Mouse (Mus musculus) layer of hippocampus, postnatal 36 days (tissue): ENCODE measurements at regions not wholly inside any gene's neighbourhood (a gene's known extent, or its start where the extent isn't known, plus 50 kb on each side); places are given as distances from the start of the nearest gene placed in this dataset.

Experiments used
- DNase-seq, 2 experiments: peaks; one replicate each; pipeline ENCODE4 v3.0.0; 2022

GRCm38 (mm10) chr1:90288892-90289731 is 85.3 kb downstream of the Ackr3 start:
- no peak for DNase-seq

GRCm38 (mm10) chr1:90289732-90290215 is 86.0 kb downstream of the Ackr3 start:
- no peak for DNase-seq

DNA sequence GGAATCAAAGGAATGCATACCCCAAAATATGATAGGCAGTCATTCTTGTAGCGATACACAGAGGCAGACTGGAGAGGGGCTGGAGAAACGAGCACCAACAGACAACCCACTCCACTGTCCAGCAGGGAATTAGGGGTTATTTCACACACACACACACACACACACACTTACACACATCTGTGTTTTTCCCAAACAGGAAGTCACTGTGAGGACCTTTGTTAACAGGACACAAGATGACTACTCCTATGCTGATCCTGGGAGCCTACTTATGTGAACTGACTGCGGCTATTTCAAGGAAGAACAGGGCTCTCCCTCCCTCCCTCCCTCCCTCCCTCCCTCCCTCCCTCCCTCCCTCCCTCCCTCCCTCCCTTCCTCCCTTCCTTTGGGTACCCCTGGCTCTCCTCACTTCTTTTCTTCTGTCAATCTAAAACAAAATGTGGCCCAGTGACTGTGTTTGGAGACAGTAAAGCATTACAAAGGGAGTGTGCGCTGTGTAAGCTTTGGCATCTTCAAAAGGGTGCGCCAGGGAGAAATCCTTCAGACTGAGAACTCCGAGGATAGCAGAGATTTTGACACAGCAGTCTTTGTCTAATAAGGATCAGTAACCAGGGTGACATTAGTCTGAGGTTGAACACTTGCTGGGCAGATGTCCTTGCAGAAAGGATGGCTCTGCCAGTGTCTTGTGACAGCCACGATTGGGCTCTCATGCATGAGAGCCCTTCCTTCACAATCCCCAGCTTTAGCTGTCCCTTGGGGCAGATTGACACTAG is 86.8 kb downstream of the Ackr3 start:
- DNase-seq = no peak

DNA sequence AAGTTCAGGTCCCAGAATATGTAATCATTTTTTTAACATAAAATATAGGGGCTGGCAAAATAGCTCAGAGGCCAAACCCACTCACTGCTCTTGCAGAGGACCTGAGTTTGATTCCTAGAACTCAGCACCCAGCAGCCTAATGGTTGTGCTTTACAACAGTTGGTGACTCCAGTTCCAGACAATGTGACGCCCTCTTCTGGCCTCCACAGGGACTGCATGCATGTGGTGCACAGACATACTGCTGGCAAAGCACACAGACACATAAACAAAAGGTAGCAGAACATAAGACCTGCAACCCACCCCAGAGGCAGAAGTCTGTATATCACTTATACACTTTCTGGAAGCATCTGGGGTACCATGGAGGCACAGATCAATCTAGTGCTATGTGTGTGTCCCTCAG is 87.5 kb downstream of the Ackr3 start:
- no peak for DNase-seq

GRCm38 (mm10) chr1:90297751-90298150 is 94.0 kb downstream of the Ackr3 start:
- DNase-seq = no peak

GRCm38 (mm10) chr1:90300229-90300628 is 96.4 kb downstream of the Ackr3 start:
- DNase-seq = no peak

GRCm38 (mm10) chr1:90304331-90304730 is 100.6 kb downstream of the Ackr3 start:
- no peak for DNase-seq

GRCm38 (mm10) chr1:90311016-90311415 is 107.2 kb downstream of the Ackr3 start:
- no peak for DNase-seq

- DNase-seq = no peak
Observed at GRCm38 (mm10) chr1:90311649-90312442, 108.1 kb downstream of the Ackr3 start.

DNA sequence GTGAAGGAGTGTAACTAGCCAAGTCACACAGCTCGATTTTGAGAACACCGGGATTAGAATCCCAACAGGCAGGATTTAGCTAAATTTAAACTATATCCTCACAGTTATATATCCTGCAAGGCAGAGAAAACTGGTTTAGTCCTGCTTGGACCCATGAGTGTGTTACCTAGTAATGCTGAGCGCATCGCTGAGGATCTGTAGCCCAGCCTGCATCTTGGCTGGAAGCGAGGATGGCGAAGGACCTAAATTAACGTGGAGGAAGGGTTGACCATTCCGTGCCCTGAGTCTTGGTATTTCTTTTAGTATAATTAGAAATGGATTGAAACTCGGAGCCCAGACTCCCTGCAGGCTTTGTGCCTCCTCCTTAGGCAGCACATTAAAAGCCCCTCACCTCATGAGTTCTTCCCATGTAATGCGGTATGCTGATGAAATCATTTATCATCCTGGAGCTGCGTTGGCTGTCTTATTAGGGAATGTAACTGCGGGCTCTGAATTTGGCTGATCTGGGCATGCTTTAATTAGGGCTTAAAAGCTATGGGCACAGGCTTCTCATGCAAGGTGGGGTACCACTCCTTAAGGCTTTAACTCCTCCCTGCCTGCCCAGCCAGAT is 110.1 kb downstream of the Ackr3 start:
- DNase-seq = no peak

DNA sequence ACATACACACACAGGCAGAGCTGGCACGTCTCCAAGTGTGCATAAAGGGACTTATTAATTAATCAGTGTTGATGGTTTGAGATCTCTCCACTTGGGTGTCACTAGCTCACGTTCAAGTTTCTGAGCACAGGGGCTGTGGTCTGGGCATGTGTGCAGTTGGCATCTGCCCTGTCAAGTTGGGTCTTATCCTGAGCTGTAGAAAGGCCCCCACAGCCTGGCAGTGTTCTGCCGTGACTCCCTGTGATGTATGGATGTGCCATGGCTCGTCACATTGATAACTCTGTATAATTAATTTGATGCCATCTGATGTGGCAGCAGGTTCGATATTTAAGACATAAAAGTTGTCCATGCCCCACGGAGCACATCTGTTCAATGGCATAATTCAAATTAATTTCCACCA is 114.1 kb downstream of the Ackr3 start:
- no peak for DNase-seq

GRCm38 (mm10) chr1:90318502-90318901 is 114.7 kb downstream of the Ackr3 start:
- DNase-seq = no peak

DNA sequence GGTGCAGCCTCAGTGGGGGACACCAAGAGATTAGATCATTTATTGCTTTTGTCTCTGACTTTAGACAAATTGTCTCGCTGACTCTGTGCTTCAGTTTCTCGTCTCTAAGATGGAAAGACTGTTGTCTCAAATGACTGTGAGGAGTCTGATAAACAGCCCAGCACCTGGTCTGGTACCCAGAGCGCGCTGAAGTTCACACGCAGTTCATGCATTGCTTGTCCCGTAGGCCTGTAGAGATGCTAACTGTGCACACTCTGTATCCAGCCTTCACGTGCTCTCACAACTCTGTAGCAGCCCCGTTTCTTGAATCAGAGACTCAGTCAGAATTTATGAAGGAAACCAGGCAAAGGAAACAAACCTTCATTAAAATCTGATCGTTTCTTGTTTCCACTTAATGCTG is 116.7 kb downstream of the Ackr3 start:
- DNase-seq = no peak

GRCm38 (mm10) chr1:90321501-90321900 is 117.7 kb downstream of the Ackr3 start:
- DNase-seq = peak; percentile 20 to 26

- DNase-seq = no peak
Observed at GRCm38 (mm10) chr1:90327237-90327636, 123.5 kb downstream of the Ackr3 start.

- DNase-seq = no peak
Observed at GRCm38 (mm10) chr1:90332531-90332930, 128.8 kb downstream of the Ackr3 start.

DNA sequence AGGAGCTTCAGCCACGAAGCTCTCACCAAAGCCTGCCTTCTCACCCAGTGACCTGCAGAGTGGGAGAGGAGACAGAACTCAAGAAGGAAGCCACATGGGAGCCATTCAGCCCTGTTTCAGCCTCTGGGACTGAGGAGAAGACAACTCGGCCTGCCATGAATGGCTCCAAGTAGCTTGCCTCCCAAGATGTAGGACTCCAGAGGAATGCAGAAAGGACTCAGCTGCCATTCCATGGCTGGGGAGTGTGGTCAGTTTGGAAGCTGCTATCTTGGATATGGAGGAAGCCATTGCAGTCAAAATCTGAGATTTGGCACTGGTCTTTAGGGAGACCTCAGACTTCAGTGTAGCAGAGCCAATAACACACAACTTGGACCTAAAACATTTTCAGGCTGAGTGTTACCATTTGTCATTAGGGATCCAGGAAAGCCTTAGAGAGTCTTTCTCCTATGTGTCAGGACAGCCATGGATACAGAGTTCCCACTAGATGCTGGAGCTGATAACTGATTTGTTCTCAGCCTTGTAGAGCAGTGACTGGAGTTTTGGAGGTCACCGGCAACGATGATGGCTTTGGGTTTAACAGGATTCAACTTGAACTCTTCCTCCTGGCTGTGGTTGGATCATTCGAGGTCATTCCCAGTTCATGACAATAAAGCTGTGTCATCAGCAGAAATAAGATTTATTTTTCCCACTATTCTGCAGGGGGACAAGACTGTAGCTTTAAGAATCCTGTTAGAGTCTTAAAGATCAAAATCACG is 130.1 kb downstream of the Ackr3 start:
- no peak for DNase-seq

DNA sequence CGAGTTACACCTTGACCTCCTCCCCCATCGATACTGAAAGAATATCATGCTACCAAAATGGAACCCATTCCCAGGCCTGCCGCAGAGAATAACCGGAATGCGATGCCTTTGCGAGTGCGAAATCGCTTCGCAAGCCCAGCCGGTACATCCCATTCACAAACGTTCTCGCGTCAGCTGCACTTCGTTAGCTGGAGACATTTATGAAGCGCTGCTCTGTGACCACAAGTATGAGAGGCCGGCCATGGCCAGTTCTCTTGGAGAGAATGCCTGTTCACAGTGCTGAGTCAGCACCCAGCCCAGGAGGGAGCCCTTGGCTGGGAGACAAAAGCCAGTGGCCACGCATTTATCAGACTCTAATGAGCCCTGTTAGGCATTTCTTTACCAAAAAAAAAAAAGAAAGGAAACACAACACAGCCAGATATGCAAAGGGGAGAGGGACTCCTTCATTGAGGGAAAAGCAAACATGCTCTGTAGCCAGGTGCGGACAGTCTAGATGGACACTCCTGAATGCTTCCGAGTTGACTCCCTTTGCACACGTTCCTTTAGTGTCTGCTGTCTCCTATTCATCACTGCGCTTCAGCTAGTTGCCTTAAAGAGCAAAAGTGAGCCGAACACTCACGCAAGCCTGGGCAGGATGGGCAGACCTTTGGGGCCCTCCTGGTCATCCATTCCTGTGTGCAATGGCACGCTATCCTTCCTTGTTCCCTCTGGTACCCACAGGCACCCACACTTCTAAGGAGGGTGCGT is 131.4 kb downstream of the Ackr3 start:
- DNase-seq = no peak

DNA sequence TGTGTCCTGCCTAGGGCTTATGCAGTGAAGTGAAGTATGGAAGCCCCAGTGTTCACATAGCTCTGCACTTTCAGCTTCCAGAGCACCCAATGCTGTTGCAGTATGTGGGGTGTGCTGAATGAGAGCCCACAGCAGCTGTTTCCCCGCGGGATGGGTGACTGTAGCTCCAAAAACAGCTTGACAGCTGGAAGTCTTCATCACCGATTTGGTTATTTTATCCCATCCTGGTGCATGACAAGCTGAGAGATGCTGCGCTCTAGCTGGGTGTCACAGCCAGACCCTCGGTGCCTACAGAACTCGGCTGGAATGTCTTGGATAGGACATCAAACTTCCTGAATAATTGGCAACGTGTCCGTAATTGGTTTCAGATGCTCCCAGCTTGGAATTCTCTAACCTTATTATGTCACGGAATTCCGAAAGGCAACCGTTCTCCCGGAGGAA is 134.1 kb downstream of the Ackr3 start:
- no peak for DNase-seq

- no peak for DNase-seq
Observed at GRCm38 (mm10) chr1:90342346-90342745, 138.6 kb downstream of the Ackr3 start.

DNA sequence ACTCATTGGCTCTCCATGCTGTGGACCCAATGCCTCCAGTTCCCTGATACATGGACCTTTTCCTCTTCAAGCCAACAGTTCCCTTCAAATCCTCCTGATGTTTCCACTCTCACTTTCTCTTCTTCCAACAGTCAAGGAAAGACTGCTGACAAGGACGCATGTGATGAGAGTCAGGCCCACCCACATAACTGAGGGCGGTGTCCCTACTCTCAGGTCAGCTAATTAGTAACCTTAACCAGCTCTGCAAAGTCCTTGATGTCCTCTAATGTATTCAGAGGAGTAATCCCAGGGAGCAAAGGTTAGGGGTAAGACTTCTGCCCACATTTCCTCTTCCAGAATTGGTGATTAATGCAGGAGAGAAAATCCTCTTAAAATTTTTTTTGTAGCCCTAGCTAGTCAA is 139.7 kb downstream of the Ackr3 start:
- DNase-seq = no peak
